Mouse (Mus musculus): ENCODE measurements at regions not wholly inside any gene's neighbourhood (a gene's known extent, or its start where the extent isn't known, plus 50 kb on each side); places are given as distances from the start of the nearest gene placed in this dataset.

GRCm38 (mm10) chr14:98629026-98629425 is 365.1 kb downstream of the Rpl36a-ps1 start:
- WGBS (ENCODE audit: missing documents) = 73% methylated on average over 4 of the region's 4 CpGs
- Histone ChIP-seq H3K79me2 (ENCODE audit: inconsistent target) (no peaks in the 10 kb centered on the region), H3K36me3 (ENCODE audit: inconsistent target) (no peaks in the 10 kb centered on the region), H3K27ac (no peak overlapping the region), H3K4me3 (ENCODE audit: inconsistent target) (no peak overlapping the region)

GRCm38 (mm10) chr14:98626476-98626875 is 367.6 kb downstream of the Rpl36a-ps1 start:
- H3K4me3 ChIP-seq (ENCODE audit: inconsistent target) = no peak overlapping the region
- H3K36me3 ChIP-seq (ENCODE audit: inconsistent target) = no peaks in the 10 kb centered on the region
- WGBS (ENCODE audit: missing documents) = 81% methylated on average over 7 of the region's 7 CpGs
- no peak overlapping the region for H3K27ac ChIP-seq
- H3K79me2 ChIP-seq (ENCODE audit: inconsistent target) = no peaks in the 10 kb centered on the region

GRCm38 (mm10) chr14:98625867-98626266 is 368.3 kb downstream of the Rpl36a-ps1 start:
- no peak overlapping the region for H3K4me3 ChIP-seq (ENCODE audit: inconsistent target)
- no peak overlapping the region for H3K27ac ChIP-seq
- H3K79me2 ChIP-seq (ENCODE audit: inconsistent target) = no peaks in the 10 kb centered on the region
- no peaks in the 10 kb centered on the region for H3K36me3 ChIP-seq (ENCODE audit: inconsistent target)
- 70% methylated on average over 4 of the region's 4 CpGs for WGBS (ENCODE audit: missing documents)

GRCm38 (mm10) chr14:98605772-98606171 is 388.3 kb downstream of the Rpl36a-ps1 start:
- Histone ChIP-seq H3K4me3 (ENCODE audit: inconsistent target) (no peak overlapping the region), H3K79me2 (ENCODE audit: inconsistent target) (no peaks in the 10 kb centered on the region), H3K36me3 (ENCODE audit: inconsistent target) (no peaks in the 10 kb centered on the region), H3K27ac (0 out of 2 replicates have a peak overlapping the region, but pooled peaks have one; percentile 2)
- 6% methylated on average over 2 of the region's 2 CpGs for WGBS (ENCODE audit: missing documents)

GRCm38 (mm10) chr14:98596252-98596651 is 397.9 kb downstream of the Rpl36a-ps1 start:
- no peaks in the 10 kb centered on the region for H3K79me2 ChIP-seq (ENCODE audit: inconsistent target)
- no peaks in the 10 kb centered on the region for H3K36me3 ChIP-seq (ENCODE audit: inconsistent target)
- no peak overlapping the region for H3K27ac ChIP-seq
- WGBS (ENCODE audit: missing documents) = 81% methylated on average over 2 of the region's 2 CpGs
- no peak overlapping the region for H3K4me3 ChIP-seq (ENCODE audit: inconsistent target)

- Histone ChIP-seq H3K79me2 (ENCODE audit: inconsistent target) (no peaks in the 10 kb centered on the region), H3K4me3 (ENCODE audit: inconsistent target) (no peak overlapping the region), H3K36me3 (ENCODE audit: inconsistent target) (no peaks in the 10 kb centered on the region), H3K27ac (no peak overlapping the region)
- 30% methylated on average over 4 of the region's 4 CpGs for WGBS (ENCODE audit: missing documents)
Measured at GRCm38 (mm10) chr14:98589846-98590245, 404.3 kb downstream of the Rpl36a-ps1 start.

GRCm38 (mm10) chr14:98571644-98572043 is 402.1 kb upstream of the Dach1 start:
- H3K4me3 ChIP-seq (ENCODE audit: inconsistent target) = no peak overlapping the region
- no peaks in the 10 kb centered on the region for H3K79me2 ChIP-seq (ENCODE audit: inconsistent target)
- 78% methylated on average over 1 of the region's 1 CpGs for WGBS (ENCODE audit: missing documents)
- H3K36me3 ChIP-seq (ENCODE audit: inconsistent target) = no peaks in the 10 kb centered on the region
- no peak overlapping the region for H3K27ac ChIP-seq

GRCm38 (mm10) chr14:98562002-98562401 is 392.4 kb upstream of the Dach1 start:
- no peak overlapping the region for H3K27ac ChIP-seq
- H3K36me3 ChIP-seq (ENCODE audit: inconsistent target) = no peaks in the 10 kb centered on the region
- H3K4me3 ChIP-seq (ENCODE audit: inconsistent target) = no peak overlapping the region
- no peaks in the 10 kb centered on the region for H3K79me2 ChIP-seq (ENCODE audit: inconsistent target)

- H3K79me2 ChIP-seq (ENCODE audit: inconsistent target) = no peaks in the 10 kb centered on the region
Measured at GRCm38 (mm10) chr14:98539792-98540191, 370.2 kb upstream of the Dach1 start.

GRCm38 (mm10) chr14:98538267-98538666 is 368.7 kb upstream of the Dach1 start:
- 97% methylated on average over 4 of the region's 4 CpGs for WGBS (ENCODE audit: missing documents)

More at GRCm38 (mm10) chr14:98539792-98540191, 370.2 kb upstream of the Dach1 start:
- no peaks in the 10 kb centered on the region for H3K36me3 ChIP-seq (ENCODE audit: inconsistent target)
- 100% methylated on average over 1 of the region's 1 CpGs for WGBS (ENCODE audit: missing documents)
- H3K4me3 ChIP-seq (ENCODE audit: inconsistent target) = no peak overlapping the region
- H3K27ac ChIP-seq = no peak overlapping the region

GRCm38 (mm10) chr14:98533600-98533999 is 364.0 kb upstream of the Dach1 start:
- no peak overlapping the region for H3K27ac ChIP-seq
- no peaks in the 10 kb centered on the region for H3K79me2 ChIP-seq (ENCODE audit: inconsistent target)
- no peaks in the 10 kb centered on the region for H3K36me3 ChIP-seq (ENCODE audit: inconsistent target)
- 80% methylated on average over 10 of the region's 10 CpGs for WGBS (ENCODE audit: missing documents)
- H3K4me3 ChIP-seq (ENCODE audit: inconsistent target) = no peak overlapping the region

More at GRCm38 (mm10) chr14:98538267-98538666, 368.7 kb upstream of the Dach1 start:
- Histone ChIP-seq H3K36me3 (ENCODE audit: inconsistent target) (no peaks in the 10 kb centered on the region), H3K79me2 (ENCODE audit: inconsistent target) (no peaks in the 10 kb centered on the region), H3K27ac (no peak overlapping the region), H3K4me3 (ENCODE audit: inconsistent target) (no peak overlapping the region)

GRCm38 (mm10) chr14:98520966-98521365 is 351.4 kb upstream of the Dach1 start:
- Histone ChIP-seq H3K36me3 (ENCODE audit: inconsistent target) (no peaks in the 10 kb centered on the region), H3K27ac (no peak overlapping the region)
- 95% methylated on average over 3 of the region's 3 CpGs for WGBS (ENCODE audit: missing documents)

GRCm38 (mm10) chr14:98505321-98505720 is 335.8 kb upstream of the Dach1 start:
- Histone ChIP-seq H3K79me2 (ENCODE audit: inconsistent target) (no peaks in the 10 kb centered on the region), H3K36me3 (ENCODE audit: inconsistent target) (no peaks in the 10 kb centered on the region), H3K4me3 (ENCODE audit: inconsistent target) (no peak overlapping the region), H3K27ac (no peak overlapping the region)
- 90% methylated on average over 6 of the region's 6 CpGs for WGBS (ENCODE audit: missing documents)

More at GRCm38 (mm10) chr14:98520966-98521365, 351.4 kb upstream of the Dach1 start:
- H3K79me2 ChIP-seq (ENCODE audit: inconsistent target) = no peaks in the 10 kb centered on the region
- no peak overlapping the region for H3K4me3 ChIP-seq (ENCODE audit: inconsistent target)

- 85% methylated on average over 8 of the region's 8 CpGs for WGBS (ENCODE audit: missing documents)
Measured at GRCm38 (mm10) chr14:98477416-98477815, 307.9 kb upstream of the Dach1 start.

GRCm38 (mm10) chr14:98471803-98472509 is 302.4 kb upstream of the Dach1 start:
- Histone ChIP-seq H3K36me3 (ENCODE audit: inconsistent target) (no peaks in the 10 kb centered on the region), H3K79me2 (ENCODE audit: inconsistent target) (no peaks in the 10 kb centered on the region), H3K27ac (no peak overlapping the region), H3K4me3 (ENCODE audit: inconsistent target) (no peak overlapping the region)
- WGBS (ENCODE audit: missing documents) = 91% methylated on average over 5 of the region's 5 CpGs

More at GRCm38 (mm10) chr14:98477416-98477815, 307.9 kb upstream of the Dach1 start:
- Histone ChIP-seq H3K79me2 (ENCODE audit: inconsistent target) (no peaks in the 10 kb centered on the region), H3K36me3 (ENCODE audit: inconsistent target) (no peaks in the 10 kb centered on the region), H3K27ac (no peak overlapping the region), H3K4me3 (ENCODE audit: inconsistent target) (no peak overlapping the region)

- H3K4me3 ChIP-seq (ENCODE audit: inconsistent target) = no peak overlapping the region
- 85% methylated on average over 1 of the region's 1 CpGs for WGBS (ENCODE audit: missing documents)
- no peaks in the 10 kb centered on the region for H3K36me3 ChIP-seq (ENCODE audit: inconsistent target)
Measured at GRCm38 (mm10) chr14:98454461-98454860, 284.9 kb upstream of the Dach1 start.

More at GRCm38 (mm10) chr14:98454461-98454860, 284.9 kb upstream of the Dach1 start:
- H3K79me2 ChIP-seq (ENCODE audit: inconsistent target) = no peaks in the 10 kb centered on the region
- H3K27ac ChIP-seq = no peak overlapping the region

Data from macrophage (primary cell).